Mouse (Mus musculus) cerebellum, postnatal 36 days (tissue): ENCODE measurements around the gene Adh1.

Experiments used
- DNase-seq, 2 experiments: peaks; one replicate each; pipeline ENCODE4 v3.0.0; 2021 to 2022; ENCODE audit warnings: mixed read lengths in 2 of 2

The Adh1 gene

DNA sequence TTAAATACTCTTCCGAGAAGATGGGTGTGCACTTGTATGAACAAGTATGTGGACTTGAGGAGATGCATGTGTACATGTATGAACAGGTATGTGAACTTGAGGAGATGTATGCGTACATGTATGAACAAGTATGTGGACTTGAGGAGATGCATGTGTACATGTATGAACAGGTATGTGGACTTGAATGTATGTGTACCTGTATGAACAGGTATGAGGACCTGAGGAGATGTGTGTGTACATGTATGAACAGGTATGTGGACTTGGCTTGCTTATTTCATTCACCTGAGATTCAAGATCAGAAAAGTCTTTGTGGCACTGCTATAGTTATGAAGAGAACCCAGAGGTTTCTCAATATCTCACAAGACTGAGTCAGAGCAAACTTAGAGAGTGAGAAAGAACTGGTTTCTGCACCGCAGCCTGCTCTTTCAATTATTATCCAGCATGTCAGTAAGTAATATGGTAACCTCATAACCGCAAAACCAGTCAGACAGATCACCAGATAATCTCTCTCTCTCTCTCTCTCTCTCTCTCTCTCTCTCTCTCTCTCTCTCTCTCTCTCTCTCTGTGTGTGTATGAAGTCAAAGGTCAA is 30.8 kb downstream of the Adh1 start:
- no peak for DNase-seq

DNA sequence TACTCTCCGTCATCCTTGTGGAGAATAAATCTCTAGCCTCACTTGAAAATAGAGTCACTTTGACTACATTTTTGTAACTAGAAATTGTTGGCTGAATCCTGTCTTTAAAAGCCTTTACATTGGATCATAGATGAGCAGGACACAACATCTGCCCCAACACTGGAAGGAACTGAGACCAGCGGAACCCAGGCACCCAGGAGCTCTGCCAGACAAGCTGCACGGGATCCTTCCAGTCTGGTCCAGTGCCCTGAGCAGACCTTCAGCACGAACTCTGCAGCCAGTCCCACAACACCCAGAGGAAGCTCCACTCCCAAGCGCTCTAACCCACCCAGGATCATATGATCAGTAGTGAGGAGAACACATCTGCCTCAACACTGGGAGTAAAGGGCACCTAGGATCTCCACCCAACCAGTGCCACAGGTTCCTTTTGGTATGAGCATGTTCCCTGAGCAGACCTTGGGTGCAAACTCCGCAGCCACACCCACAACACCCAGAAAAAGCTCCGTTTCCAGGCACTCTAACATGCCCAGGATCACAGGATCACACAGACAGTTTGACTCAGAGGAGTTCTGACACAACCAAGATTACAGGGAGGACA is 32.6 kb downstream of the Adh1 start:
- DNase-seq = no peak

DNA sequence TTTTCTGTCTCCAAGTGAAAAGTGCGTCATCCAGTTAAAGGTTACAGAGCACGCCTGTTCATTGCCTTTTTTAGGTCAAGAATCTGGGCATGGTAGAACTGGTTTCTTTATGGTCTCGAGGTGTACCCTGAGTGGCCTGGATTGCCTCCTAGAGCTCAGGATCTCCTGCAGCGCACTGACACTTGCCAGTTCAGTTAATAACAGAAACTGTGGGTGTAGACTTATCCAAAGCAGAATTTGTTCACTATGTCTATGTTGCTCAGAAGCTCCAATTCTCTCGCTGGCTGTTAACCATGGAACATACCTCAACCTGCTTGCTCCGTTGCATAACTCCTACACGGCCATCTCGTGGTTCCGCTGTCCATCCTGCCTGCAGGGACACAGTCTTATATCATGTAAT is 39.3 kb downstream of the Adh1 start:
- DNase-seq = no peak

DNA sequence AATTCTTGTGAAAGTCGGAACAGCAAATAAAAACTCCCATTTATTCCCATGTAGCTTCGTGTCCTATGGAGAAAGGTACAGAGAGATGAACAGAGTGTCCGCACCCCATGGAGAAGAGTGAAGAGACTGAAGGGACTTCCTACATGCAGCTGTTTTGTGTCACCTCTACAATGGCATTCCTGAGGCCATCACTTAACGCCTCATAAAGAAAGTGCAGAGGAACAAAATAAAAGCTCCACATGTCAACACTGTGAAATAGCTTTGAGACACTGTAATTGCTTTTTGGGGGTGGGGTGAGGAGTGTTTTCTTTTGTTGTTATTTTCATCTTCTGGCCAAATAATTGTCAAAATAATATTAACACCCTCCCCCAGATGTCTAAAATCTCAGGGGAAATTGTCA is 41.9 kb downstream of the Adh1 start:
- DNase-seq = no peak

DNA sequence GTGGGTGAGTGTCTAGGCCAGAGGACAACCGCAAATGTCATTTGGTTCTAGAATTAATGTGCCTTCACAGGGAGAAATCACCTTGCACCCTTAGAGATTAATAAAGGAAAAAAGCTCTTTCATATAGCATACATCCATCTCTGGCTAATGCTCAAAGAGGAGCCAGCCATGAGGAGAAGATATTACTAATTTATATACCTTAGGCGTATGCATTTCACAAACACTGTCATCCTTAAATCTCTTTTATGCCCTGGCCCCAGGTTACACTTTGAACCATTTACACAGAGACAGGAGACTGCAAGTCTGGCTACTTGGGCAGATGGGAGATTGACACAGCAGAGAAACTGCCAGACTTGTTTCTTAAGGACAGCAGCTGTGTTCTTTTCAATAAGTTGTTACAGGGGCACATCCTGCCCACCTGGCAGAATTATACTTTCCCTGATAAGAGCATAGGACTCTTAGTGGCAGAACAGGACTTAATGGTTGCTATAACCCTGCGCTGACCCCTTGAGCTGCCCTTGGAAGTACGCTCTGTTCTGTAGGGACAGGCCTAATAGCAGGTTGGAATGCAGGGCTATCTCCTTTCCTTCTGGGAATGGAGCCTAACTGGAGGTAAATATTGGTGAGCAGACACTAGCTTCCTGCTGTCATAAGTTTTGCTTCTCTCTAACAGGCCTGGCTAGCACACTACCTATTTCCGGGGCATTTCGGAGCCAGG is 43.1 kb downstream of the Adh1 start:
- no peak for DNase-seq

DNA sequence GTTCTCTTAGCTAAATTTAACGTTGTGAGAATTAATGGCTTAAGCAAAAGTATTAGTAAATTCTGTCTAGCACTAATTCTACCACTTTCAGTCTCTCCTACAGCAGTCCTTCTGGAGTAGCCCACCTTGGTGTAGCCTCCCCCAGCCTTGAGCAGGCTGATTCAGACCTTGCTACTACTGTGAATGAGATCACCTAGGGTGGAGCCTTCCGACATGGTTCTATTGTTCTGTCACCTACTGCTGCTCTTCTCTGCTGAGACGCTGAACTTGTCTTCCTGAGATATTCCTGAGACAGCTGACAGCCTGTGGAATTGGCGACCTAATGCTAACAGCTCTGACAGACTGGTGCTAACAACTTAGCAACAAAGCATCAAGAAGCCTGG is 43.7 kb downstream of the Adh1 start:
- DNase-seq = no peak

DNA sequence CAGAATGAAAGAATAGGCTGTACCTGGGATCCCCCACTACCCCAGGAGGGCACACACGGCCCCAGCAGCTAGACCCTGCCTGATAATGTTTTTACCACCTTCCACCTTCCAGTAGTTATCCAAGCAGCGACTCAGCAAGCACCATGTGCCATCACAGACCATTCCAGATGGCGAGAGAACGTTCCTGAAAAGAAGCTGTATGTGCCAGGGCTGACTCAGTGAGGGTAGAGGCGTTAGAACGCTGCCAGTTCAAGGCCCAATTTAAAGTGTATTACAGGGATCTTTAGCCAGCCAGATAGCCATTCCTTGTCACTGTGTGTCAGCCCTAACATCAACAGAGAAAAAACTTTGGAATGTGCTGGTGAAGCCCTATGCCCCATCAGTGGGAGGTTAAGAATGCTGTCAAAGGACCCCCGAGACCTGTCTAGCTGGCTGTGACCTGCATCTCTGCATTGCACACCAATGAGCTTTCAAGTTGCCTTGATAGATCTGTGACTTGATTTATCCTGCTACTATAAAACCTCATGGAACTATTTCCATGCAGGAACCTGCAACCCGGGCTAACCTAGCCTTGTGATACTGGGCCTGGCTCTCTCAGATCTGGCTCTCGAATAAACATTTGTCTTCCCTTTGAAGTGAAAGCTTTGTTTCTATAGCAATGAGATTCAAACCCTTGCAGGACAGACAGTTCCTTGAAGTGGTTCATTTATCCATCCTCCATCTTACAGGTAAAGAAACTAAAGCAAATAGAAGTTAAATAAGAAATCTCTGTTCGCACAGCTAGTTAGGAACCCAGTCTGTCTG is 44.9 kb downstream of the Adh1 start:
- DNase-seq = no peak

DNA sequence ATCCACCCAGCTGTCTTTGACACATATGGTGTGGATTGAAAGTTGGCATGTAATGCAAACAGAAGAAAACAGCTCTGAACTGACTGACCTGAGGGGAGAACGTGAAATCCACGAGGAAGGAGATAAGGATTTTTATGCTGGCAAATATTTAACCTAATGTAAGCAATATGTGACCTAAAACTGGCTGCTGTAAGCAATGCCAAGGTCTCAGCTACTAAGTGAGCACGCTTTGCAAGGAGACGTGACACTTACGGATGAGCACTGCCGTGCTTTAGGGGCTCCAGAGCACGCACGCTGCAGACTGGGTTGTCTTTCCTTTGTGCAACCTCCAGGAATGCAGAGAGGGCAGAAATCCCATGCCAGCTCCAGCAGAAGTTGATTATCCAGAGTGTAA is 45.5 kb downstream of the Adh1 start:
- DNase-seq = no peak

DNA sequence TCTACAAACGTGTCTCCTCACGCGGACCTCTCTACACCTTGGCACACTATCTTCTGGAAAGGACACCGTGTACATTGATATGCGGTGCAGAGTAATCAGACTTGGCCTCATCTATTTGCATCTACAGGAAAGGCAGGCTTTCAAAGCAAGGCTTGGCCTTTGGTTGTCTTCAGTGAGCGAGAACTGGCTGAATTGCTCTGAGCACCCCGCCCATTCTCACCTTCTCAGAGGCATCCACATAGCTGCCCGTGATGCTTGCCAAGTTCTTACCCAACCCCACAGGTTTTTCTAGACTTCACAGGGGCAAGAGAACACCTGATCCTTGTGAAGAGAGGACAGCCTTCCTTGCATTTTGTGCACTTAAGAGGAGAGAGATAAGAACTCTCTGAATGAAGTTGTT is 49.1 kb downstream of the Adh1 start:
- no peak for DNase-seq

DNA sequence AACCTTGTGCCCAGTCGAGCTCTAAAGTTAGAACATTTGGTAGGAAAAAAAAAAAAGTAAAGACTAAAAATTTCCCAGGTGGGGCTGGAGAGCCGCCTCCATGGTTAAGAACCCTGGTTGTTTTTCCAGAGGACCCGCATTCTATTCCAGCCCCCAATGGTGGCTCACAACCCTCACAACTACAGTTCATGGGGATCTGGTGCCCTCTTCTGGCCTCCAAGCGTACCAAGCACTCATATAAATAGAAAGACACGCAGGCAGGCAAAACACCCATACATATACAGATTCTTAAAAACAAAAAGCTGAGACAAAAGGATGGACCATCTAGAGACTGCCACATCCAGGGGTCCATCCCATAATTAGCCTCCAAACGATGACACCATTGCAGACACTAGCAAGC is 50.2 kb downstream of the Adh1 start:
- DNase-seq = no peak

DNA sequence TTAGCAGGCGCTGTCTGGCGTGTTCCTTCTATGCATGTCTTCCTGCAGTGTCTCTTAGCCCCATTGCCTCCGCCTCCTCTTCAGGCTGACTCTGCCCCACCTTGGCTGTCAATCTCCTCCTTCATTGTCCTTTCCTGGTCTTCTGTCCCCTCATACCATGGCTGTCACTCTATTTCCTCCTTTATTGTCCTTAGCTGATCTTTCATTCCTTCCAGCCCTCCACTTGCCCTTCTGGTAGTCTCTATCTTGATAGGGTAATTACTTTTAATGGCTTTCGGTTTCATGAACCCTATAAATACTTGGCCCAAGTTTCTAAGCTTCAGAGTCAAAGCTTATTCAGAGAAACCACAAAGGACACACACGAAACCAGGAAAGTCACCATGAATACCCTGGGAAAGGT is 52.2 kb downstream of the Adh1 start, which contains the start of gene Adh6a:
Adh6a (plus strand) TSS at position 322 of the 400 bp plus-strand sequence.
- DNase-seq = no peak

DNA sequence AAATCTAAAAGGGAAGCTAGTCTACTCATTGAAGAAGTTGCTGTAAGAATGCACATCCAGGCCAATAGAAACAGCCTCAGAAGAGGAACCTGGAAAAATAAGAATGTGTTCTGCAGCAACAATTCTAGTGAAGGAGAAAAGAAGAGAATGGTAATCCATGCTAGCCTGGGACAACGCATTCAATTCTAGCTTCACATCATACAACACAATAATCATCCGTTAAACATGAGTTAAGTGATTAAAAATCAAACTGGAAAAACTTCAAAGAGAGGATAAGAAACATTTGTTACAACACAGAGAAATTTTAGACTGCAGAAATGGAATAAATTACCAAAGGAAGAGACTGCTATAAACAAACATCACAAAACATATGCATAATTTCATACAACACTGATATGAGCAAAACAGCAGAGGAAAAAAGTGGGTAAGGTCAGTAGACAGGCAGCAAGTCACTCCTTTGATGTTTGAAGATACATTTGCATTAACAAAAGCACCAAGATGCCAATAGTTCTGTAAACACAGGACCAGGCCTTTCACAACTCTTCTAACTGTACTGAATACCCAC is 56.2 kb downstream of the Adh1 start:
- DNase-seq = no peak

DNA sequence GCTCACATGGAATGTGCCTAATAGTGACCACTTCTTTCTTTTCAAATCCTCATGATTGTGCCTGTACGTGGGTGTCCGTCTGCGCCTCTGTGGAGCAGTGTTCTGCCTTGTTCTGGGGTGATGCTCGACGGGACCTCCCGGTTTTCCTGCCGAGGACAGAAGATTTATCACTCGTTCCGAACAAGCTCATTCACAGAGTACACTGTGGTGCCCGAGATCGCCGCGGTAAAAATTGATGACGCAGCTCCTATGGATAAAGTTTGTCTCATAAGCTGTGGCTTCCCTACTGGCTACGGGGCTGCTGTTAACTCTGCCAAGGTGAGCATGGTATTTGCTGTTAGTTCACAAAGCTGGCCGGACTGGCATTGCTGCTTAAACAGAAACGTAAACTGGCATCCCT is 64.2 kb downstream of the Adh1 start:
- no peak for DNase-seq

DNA sequence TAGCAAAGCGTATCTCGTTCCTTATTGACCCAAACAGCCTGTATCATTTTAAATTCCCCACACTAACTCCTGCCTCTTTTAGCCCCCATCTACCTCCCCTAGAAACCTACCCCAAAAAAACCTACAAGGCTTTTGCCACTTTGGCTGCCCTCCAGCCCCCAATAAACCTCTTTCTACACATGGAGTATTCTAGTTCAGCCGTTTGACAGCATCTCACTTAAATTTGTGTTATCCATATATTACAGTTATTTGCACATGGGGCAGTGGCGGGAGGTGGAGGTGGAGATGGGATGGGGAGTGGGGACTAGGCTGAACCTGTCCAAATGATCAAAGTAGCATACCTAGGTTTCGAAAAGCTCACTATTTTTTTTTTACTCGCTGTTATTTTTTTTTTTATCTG is 64.7 kb downstream of the Adh1 start:
- DNase-seq = no peak

DNA sequence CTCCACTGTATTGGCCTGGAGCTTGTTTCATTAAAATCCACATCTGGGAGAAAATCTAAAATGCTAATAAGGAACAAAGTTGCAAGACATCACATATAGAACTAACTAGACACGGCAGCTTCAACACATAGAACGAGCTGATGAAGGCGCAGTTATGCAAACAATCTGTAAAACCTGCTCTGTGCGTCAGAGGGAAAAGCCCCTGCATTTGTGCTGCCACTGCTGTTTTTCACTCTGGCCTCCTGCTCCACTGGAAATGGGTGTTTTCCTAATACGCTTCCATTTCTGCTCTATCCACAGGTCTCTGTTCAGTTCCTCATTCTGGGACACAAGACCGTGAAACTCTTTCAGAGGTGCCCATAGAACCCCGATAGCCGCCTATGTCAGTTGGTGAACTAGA is 73.1 kb downstream of the Adh1 start:
- no peak for DNase-seq

DNA sequence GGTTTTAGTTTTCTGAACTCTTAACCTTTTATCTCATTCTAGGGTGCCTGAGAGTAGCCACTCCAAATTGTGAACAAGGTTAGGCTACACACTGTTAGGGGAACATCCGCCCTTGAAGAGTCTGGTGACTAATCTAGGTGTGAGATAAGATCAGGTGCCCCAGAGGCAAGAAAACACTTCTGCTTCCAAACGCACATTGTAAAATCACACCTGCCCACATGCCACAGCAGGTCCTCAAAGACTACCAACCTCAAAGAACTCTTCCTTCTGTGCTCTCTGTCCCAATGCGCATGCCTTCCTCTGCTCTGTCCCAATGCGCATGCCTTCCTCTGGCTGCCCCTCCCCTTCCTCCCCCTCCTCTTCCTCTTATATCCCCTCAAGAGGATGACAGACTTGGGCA is 73.5 kb downstream of the Adh1 start:
- DNase-seq = no peak

DNA sequence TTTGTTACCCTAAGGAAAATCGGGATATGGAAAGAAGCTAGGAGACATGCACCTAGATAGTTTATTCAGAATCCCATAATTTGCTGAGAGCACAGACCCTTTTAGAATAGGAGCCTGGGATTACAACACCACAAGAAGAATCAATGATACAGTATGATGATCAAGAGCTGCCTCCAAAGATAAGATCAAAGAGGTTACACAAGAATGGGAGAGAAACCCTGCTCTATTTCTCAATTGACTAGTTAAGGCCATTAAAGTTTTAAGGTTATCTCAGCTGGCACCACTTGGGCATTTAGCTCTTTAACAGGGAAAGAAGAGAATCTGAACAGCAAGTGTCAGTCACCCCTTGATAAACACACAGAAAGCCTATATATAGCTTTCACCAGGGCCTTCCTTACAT is 74.8 kb downstream of the Adh1 start:
- no peak for DNase-seq

DNA sequence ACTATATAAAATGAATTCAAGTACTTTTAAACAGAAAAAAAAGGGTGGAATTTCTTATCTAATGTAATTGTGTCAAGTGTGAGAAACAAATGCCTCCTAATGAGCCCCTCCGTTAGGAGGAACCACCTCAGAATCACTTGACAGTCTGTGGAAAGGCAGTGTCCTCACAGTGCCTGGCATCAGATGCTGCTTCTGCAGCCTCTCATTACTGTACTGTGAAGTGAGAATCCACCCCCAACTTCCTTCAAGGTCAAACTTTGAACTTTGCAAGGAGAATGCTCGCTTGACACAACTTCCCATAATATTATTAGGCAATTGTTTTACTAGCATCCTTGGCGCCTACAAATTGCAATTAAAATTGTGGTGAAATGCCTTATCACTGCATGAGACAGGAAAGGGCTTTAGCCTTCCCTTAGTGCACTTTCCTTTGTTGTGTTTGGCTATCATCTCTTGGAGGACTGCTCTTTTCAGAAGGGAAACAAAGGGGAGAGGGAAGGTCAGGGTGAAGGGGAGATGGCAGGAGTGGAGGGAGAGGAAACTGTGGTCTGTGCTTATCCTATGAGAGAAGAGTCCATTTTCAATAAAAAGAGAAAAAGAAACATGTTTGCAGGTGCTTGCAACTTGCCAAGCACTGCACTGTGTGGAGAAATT is 75.4 kb downstream of the Adh1 start:
- no peak for DNase-seq
